Mouse (Mus musculus): ENCODE measurements at regions not wholly inside any gene's neighbourhood (a gene's known extent, or its start where the extent isn't known, plus 50 kb on each side); places are given as distances from the start of the nearest gene placed in this dataset.

GRCm38 (mm10) chr4:82092296-82093230, 613.0 kb downstream of the Nfib start:
- DNase-seq (ENCODE audit: low read depth), result no peak

- no peak for DNase-seq (ENCODE audit: low read depth)
Observed at GRCm38 (mm10) chr4:82089657-82090056, 615.9 kb downstream of the Nfib start.

GRCm38 (mm10) chr4:82083519-82083918, 622.0 kb downstream of the Nfib start:
- no peak for DNase-seq (ENCODE audit: low read depth)

- no peak for DNase-seq (ENCODE audit: low read depth)
Observed at GRCm38 (mm10) chr4:82068050-82068449, 625.4 kb upstream of the Mpdz start.

- no peak for DNase-seq (ENCODE audit: low read depth)
Observed at GRCm38 (mm10) chr4:82065641-82066358, 623.2 kb upstream of the Mpdz start.

GRCm38 (mm10) chr4:82062726-82063125, 620.1 kb upstream of the Mpdz start:
- DNase-seq (ENCODE audit: low read depth), result peak; percentile 79

- no peak for DNase-seq (ENCODE audit: low read depth)
Observed at GRCm38 (mm10) chr4:82056671-82057070, 614.1 kb upstream of the Mpdz start.

GRCm38 (mm10) chr4:82048171-82048570, 605.6 kb upstream of the Mpdz start:
- DNase-seq (ENCODE audit: low read depth), result no peak

- no peak for DNase-seq (ENCODE audit: low read depth)
Observed at GRCm38 (mm10) chr4:82037473-82037872, 594.9 kb upstream of the Mpdz start.

GRCm38 (mm10) chr4:82035074-82035703, 592.6 kb upstream of the Mpdz start:
- DNase-seq (ENCODE audit: low read depth), result peak; percentile 92

GRCm38 (mm10) chr4:82029237-82029636, 586.6 kb upstream of the Mpdz start:
- no peak for DNase-seq (ENCODE audit: low read depth)

- DNase-seq (ENCODE audit: low read depth), result no peak
Observed at GRCm38 (mm10) chr4:82027447-82027881, 584.8 kb upstream of the Mpdz start.

- no peak for DNase-seq (ENCODE audit: low read depth)
Observed at GRCm38 (mm10) chr4:82001406-82001732, 558.8 kb upstream of the Mpdz start.

GRCm38 (mm10) chr4:82000590-82001405, 558.2 kb upstream of the Mpdz start:
- peak; percentile 70 for DNase-seq (ENCODE audit: low read depth)

GRCm38 (mm10) chr4:81999654-82000314, 557.2 kb upstream of the Mpdz start:
- peak; percentile 54 for DNase-seq (ENCODE audit: low read depth)

- DNase-seq (ENCODE audit: low read depth), result no peak
Observed at GRCm38 (mm10) chr4:81999093-81999492, 556.5 kb upstream of the Mpdz start.

- no peak for DNase-seq (ENCODE audit: low read depth)
Observed at GRCm38 (mm10) chr4:81996445-81996844, 553.8 kb upstream of the Mpdz start.

- no peak for DNase-seq (ENCODE audit: low read depth)
Observed at GRCm38 (mm10) chr4:81995243-81995642, 552.6 kb upstream of the Mpdz start.

- no peak for DNase-seq (ENCODE audit: low read depth)
Observed at GRCm38 (mm10) chr4:81988796-81989195, 546.2 kb upstream of the Mpdz start.

GRCm38 (mm10) chr4:81986616-81987015, 544.0 kb upstream of the Mpdz start:
- peak; percentile 28 for DNase-seq (ENCODE audit: low read depth)

GRCm38 (mm10) chr4:81981811-81982210, 539.2 kb upstream of the Mpdz start:
- DNase-seq (ENCODE audit: low read depth), result no peak

All from NIH3T3 (cell line).